Mouse (Mus musculus): ENCODE data around the gene N4bp2. TPM values are rescaled to one million over a fixed set of nuclear protein-coding genes. Genes with fewer than 3 reads are reported as not detected.

The N4bp2 gene
- total RNA-seq, 1 experiment = 23.6 TPM

GRCm38 (mm10) chr5:65878367-65878766 lies 115.0 kb downstream of the N4bp2 start:
- DNase-seq (ENCODE audit: low read depth, low spot score) = no peak
- H3K9me3 ChIP-seq (ENCODE audit: control insufficient read depth, insufficient read depth, low read depth, low read length) = no peaks in the 10 kb centered on the region
- H3K27ac ChIP-seq (ENCODE audit: insufficient read depth, low read depth, low read length, poor library complexity, severe bottlenecking) = no peak overlapping the region
- H3K4me3 ChIP-seq (ENCODE audit: insufficient read depth in 1 of 2, low read depth in 1 of 2, low read length in 2 of 2, poor library complexity in 1 of 2, severe bottlenecking in 1 of 2) = no peak overlapping the region
- TF ChIP-seq CHD2 (IDR thresholded peaks at IDR 0.05; ENCODE audit: low read depth, low read length) (no peak), HCFC1 (IDR thresholded peaks at IDR 0.05; ENCODE audit: borderline replicate concordance, insufficient read depth, low read length) (no peak), ZC3H11A (IDR thresholded peaks at IDR 0.05; ENCODE audit: borderline replicate concordance, low read depth, low read length) (no peak), MAFK (IDR thresholded peaks at IDR 0.05; ENCODE audit: insufficient read depth, low read depth, low read length) (no peak), ZNF384 (IDR thresholded peaks at IDR 0.05; ENCODE audit: low read depth, low read length) (no peak)
- no peaks in the 10 kb centered on the region for H3K36me3 ChIP-seq (ENCODE audit: control insufficient read depth, insufficient read depth, low read length, poor library complexity, severe bottlenecking)
- in situ Hi-C loops (cut with MboI; ENCODE audit: low sequenced_read_pairs in 2 of 2, unreplicated experiment in 2 of 2) = no loop called here
- no peak overlapping the region for H3K9ac ChIP-seq (ENCODE audit: insufficient read depth, low read depth, low read length, poor library complexity, severe bottlenecking)
- H3K4me1 ChIP-seq (ENCODE audit: control insufficient read depth in 2 of 2, insufficient read depth in 2 of 2, low read length in 2 of 2, poor library complexity in 1 of 2) = no peaks in the 10 kb centered on the region

Other genes starting within 250 kb of the N4bp2 start
- gene Smim14, start 226.3 kb upstream of the N4bp2 start, total RNA-seq (2012; rRNA removed) = 18.9 and 23.5 TPM in 2 replicates
- 77.1 and 101 TPM in 2 replicates for gene Ube2k, start 226.3 kb upstream of the N4bp2 start, total RNA-seq (2012; rRNA removed)
- 138 and 161 TPM in 2 replicates for gene Pds5a, start 65.2 kb upstream of the N4bp2 start, total RNA-seq (2012; rRNA removed)
- 0.21 and 0.27 TPM in 2 replicates for gene Rhoh, start 97.7 kb downstream of the N4bp2 start, total RNA-seq (2012; rRNA removed)
- 11.2 and 23.5 TPM in 2 replicates for gene Chrna9, start 171.4 kb downstream of the N4bp2 start, total RNA-seq (2012; rRNA removed)
- 0.36 and 0.74 TPM in 2 replicates for gene 9130230L23Rik, start 240.8 kb downstream of the N4bp2 start, total RNA-seq (2012; rRNA removed)